Mouse (Mus musculus): ENCODE measurements around the gene Sppl3. TPM values are rescaled to one million over a fixed set of nuclear protein-coding genes. Genes with fewer than 3 reads are reported as not detected.

The Sppl3 gene
- polyA plus RNA-seq, 1 experiment from 2014 or later: 46.7 TPM

DNA sequence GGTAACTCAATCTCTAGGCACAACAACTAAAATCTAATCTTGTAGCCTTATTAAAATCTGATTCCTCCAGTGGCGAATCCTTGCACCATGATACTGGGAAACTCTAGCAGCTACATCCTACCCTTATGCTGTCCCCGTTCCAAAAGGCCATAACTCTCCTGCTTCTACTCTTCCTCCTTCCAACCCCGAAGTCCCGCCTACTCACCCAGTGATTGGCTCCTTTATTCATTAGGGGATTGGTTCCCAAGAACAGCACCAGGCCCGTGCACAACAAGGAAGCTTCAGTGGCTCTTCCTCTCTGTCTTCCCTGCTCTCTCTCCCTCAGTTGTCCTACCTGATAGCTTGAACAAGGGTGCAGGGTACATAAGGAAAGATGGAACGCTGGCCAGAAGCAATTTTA lies 39.8 kb downstream of the Sppl3 start:
- no peak overlapping the region for H3K27ac ChIP-seq
- no peak overlapping the region for H3K4me2 ChIP-seq (replicated peaks)
- no peak overlapping the region for H3K9ac ChIP-seq
- 85% methylated on average over 6 of the region's 6 CpGs for WGBS
- no peaks in the 10 kb centered on the region for H3K9me3 ChIP-seq
- no peaks in the 10 kb centered on the region for H3K27me3 ChIP-seq (replicated peaks)
- ATAC-seq (ENCODE audit: low FRiP score, low read depth): no peak
- H3K4me3 ChIP-seq: no peak overlapping the region
- H3K36me3 ChIP-seq: no peaks in the 10 kb centered on the region
- 0 out of 2 replicates have a peak, but pooled peaks cover 12% of the 10 kb centered on the region for H3K4me1 ChIP-seq

DNA sequence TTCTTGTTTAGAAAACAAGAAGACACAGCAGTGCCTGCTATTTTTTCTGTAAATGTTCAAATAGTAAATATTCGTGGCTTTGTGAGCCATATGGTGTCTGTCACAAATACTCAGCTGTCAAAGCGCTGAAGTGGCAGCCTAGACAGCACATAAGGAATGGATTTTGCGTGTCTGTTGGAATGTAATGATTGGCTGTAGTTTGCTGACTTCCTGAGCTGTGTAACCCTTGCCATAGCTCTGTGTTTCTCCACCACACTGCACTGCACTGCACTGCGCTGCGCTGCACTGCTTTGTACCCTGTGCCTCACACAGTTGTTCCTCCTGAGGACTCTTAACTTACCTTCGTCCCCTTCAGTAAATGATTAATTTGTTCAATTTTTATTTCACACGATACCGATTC lies 41.6 kb downstream of the Sppl3 start:
- Histone ChIP-seq H3K4me3 (no peak overlapping the region), H3K36me3 (no peaks in the 10 kb centered on the region), H3K9me3 (no peaks in the 10 kb centered on the region), H3K4me2 (replicated peaks) (no peak overlapping the region), H3K9ac (no peak overlapping the region), H3K27ac (no peak overlapping the region), H3K4me1 (0 out of 2 replicates have a peak, but pooled peaks cover 12% of the 10 kb centered on the region), H3K27me3 (replicated peaks) (no peaks in the 10 kb centered on the region)
- 83% methylated on average over 8 of the region's 8 CpGs for WGBS
- ATAC-seq (ENCODE audit: low FRiP score, low read depth): no peak

DNA sequence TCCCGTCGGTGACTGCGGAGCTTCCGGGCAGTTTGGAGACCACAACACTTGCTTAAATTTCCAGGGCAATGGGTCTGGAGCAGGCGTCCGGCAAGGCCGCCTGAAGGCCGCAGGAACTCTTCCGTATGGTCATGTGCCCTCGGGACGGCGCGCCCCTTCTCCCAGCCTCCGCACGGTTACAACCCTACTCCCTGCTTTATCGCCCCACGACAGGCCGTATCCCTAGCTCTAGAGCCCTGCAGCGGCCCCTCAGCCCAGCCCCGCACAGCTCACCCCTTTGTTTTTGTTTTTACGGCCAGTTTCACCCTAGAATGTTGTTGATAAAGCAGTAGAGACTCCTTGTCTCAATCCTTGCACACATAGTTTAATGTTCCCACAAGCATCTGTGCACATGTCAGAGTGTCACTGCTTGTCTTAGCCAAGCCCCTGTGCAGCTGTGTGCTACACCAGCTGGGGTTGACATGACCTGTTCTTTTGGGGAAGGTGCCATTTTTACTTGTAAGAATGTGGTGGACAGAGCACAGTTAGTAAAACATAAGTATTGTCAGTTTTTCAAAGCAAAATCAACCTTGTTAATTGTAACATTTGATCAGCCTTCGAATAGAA lies 43.0 kb downstream of the Sppl3 start:
- Histone ChIP-seq H3K9ac (no peak overlapping the region), H3K4me1 (0 out of 2 replicates have a peak, but pooled peaks cover 12% of the 10 kb centered on the region), H3K4me3 (no peak overlapping the region), H3K4me2 (replicated peaks) (no peak overlapping the region), H3K27ac (no peak overlapping the region), H3K9me3 (no peaks in the 10 kb centered on the region), H3K36me3 (no peaks in the 10 kb centered on the region), H3K27me3 (replicated peaks) (no peaks in the 10 kb centered on the region)
- no peak for ATAC-seq (ENCODE audit: low FRiP score, low read depth)
- WGBS: 59% methylated on average over 22 of the region's 22 CpGs

DNA sequence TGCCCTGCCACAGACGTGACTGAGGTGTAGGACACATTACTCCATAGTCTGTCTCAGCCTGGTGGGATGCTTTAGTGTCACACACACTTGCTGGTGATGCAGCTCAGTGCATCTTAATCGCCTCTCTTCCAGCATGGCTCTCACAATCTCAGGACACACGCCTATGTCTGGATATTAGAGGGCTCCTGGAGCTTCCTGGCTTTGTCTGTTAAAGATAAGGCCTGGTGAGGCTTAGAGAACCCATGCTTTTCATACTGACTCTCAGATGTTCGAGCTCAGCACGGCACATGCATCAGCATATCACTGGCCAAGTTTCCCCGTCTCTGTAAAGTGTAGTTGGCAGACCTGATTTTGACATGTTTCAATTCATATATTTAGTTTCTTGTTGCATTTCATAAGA lies 44.5 kb downstream of the Sppl3 start:
- Histone ChIP-seq H3K4me2 (replicated peaks) (no peak overlapping the region), H3K27me3 (replicated peaks) (no peaks in the 10 kb centered on the region), H3K4me3 (no peak overlapping the region), H3K27ac (no peak overlapping the region), H3K4me1 (0 out of 2 replicates have a peak, but pooled peaks cover 12% of the 10 kb centered on the region), H3K9me3 (no peaks in the 10 kb centered on the region), H3K36me3 (no peaks in the 10 kb centered on the region), H3K9ac (no peak overlapping the region)
- ATAC-seq (ENCODE audit: low FRiP score, low read depth): no peak
- WGBS: 86% methylated on average over 6 of the region's 6 CpGs

DNA sequence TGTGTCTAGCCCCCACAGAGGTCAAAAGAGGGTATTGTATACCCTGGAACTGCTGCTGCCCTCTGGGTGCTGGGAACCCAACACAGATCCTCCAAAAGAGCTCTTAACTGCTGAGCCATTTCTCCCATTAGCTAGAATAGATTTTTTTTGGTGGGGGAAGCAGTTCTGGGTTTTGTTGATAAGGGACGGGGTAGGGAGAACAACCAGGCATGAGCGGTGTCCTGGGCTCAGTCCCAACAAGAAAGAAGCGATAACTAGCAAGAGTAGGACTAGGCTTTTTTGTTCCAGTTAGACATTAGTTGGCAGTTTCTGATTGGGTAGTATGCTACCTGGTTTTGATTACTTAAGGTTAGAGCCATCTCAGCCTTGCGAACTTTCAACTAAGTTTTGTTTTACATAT lies 46.2 kb downstream of the Sppl3 start:
- no peak overlapping the region for H3K4me2 ChIP-seq (replicated peaks)
- no peak overlapping the region for H3K9ac ChIP-seq
- H3K27ac ChIP-seq: no peak overlapping the region
- no peak for ATAC-seq (ENCODE audit: low FRiP score, low read depth)
- no peak overlapping the region for H3K4me3 ChIP-seq
- WGBS: 96% methylated on average over 4 of the region's 4 CpGs
- peaks cover 6% of the 10 kb centered on the region; the same call in 1 of the 2 replicates for H3K36me3 ChIP-seq
- no peaks in the 10 kb centered on the region for H3K9me3 ChIP-seq
- H3K4me1 ChIP-seq: 0 out of 2 replicates have a peak, but pooled peaks cover 9% of the 10 kb centered on the region
- H3K27me3 ChIP-seq (replicated peaks): no peaks in the 10 kb centered on the region

DNA sequence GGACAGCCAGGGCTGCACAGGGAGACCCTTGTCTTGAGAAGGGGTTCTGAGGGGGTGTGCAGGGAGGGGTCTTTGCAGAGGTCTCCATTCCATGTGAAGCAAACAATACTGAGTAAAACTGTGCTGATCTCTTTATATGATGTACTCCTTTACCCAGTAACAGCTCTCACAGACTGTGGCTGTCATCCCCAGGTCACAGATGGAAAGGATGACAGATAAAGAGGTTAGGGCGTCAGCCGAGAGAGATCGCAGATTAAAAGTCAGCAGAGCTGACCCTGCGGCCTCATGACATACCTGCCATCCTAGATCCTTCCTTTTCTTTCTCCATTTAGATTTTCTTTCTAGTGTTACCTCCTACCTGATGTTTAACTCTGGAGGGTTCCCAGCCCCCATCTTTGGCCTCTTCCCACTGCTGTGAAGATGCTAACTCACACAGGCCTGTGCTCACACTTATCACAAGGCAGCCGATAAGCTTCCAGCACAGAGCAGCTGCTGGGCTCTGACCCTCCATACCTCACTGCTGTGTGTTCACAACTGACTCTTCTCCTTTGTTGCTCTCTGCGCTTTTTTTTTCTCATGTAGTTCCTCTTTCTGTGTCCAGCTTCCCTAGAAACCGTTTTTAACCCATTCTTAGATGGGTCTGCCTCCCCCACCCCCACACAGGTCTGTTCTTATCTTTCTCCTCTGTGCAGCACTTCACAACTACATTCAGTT lies 47.8 kb downstream of the Sppl3 start:
- 91% methylated on average over 7 of the region's 7 CpGs for WGBS
- Histone ChIP-seq H3K9ac (no peak overlapping the region), H3K36me3 (peaks cover 6% of the 10 kb centered on the region; the same call in 1 of the 2 replicates), H3K4me2 (replicated peaks) (no peak overlapping the region), H3K27me3 (replicated peaks) (no peaks in the 10 kb centered on the region), H3K9me3 (no peaks in the 10 kb centered on the region), H3K4me1 (0 out of 2 replicates have a peak, but pooled peaks cover 2% of the 10 kb centered on the region), H3K27ac (no peak overlapping the region), H3K4me3 (no peak overlapping the region)
- no peak for ATAC-seq (ENCODE audit: low FRiP score, low read depth)

DNA sequence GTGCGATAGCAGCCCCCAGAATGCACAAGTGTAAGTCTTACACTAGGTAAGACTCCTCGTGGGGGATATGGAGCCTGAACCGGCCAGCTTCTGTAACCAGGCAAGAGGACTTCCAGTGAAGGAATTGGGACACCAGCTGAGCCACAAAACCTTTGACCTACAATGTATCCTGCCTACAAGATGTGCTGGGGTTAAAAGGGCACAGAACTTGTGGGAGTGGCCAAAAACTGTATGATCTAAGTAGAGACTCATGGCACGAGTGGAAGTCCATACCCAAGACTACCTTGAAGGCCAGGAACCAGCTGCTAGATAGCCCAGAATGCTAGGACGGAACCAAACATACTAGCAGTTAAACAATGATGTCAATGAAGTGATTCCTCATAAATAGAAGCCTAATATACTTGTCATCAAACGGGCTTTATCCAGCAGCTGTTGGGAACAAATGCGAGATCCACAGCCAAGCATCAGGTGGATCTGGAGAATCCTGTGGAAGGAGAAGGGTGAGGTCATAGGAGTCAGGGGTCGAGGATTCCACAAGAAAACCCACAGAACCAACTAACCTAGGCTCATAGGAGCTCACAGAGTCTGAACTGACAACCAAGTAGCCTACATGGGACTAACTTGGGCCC lies 49.2 kb downstream of the Sppl3 start:
- no peaks in the 10 kb centered on the region for H3K27me3 ChIP-seq (replicated peaks)
- no peak for ATAC-seq (ENCODE audit: low FRiP score, low read depth)
- H3K27ac ChIP-seq: no peak overlapping the region
- H3K9ac ChIP-seq: no peak overlapping the region
- H3K4me3 ChIP-seq: no peak overlapping the region
- H3K4me2 ChIP-seq (replicated peaks): no peak overlapping the region
- WGBS: 89% methylated on average over 8 of the region's 8 CpGs
- no peaks in the 10 kb centered on the region for H3K4me1 ChIP-seq
- no peaks in the 10 kb centered on the region for H3K9me3 ChIP-seq
- H3K36me3 ChIP-seq: peaks cover 10% of the 10 kb centered on the region; the same call in 1 of the 2 replicates

DNA sequence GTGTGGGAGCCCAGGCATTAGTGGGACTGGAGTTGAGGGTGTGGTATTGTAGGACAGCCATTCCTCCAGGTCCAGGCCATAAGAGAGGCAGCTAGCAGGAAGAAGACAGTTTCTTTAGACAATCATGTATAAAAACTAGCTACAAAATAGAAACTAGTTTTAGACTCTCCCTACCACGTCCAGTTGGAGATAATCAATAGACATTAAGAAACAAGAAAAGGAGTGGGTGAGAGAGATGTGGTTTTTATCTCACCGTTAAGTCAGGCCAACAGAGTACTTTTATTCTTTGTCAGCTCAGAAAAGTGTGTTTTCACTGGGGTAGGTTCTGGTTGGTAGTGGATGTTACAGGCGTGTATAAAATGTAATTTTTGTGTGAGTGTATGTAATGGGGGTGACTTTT lies 50.0 kb downstream of the Sppl3 start:
- peaks cover 10% of the 10 kb centered on the region; the same call in 1 of the 2 replicates for H3K36me3 ChIP-seq
- no peak overlapping the region for H3K9ac ChIP-seq
- no peaks in the 10 kb centered on the region for H3K9me3 ChIP-seq
- H3K27ac ChIP-seq: no peak overlapping the region
- no peaks in the 10 kb centered on the region for H3K27me3 ChIP-seq (replicated peaks)
- no peak overlapping the region for H3K4me2 ChIP-seq (replicated peaks)
- no peaks in the 10 kb centered on the region for H3K4me1 ChIP-seq
- no peak overlapping the region for H3K4me3 ChIP-seq
- WGBS: 93% methylated on average over 3 of the region's 3 CpGs
- no peak for ATAC-seq (ENCODE audit: low FRiP score, low read depth)

DNA sequence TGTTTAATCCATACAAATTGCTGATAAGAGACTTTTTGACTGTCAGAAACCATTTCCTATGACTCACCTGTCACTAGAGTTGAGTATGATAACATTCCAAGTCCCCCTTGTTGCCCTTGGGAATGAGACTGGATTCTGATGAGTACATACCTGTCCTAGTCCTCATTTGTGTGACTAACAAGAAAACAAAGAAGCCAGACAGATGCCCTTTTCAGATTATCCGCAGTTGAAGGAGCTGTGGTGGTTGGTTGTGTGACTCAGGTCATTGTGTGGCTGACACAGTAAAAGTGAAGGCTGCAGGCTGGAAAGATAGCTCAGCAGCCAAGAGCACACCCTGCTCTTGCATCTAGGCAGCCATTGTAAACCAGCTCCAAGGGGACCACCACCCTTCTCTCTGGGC lies 51.6 kb downstream of the Sppl3 start:
- Histone ChIP-seq H3K9ac (no peak overlapping the region), H3K27me3 (replicated peaks) (no peaks in the 10 kb centered on the region), H3K27ac (no peak overlapping the region), H3K9me3 (no peaks in the 10 kb centered on the region), H3K4me2 (replicated peaks) (no peak overlapping the region), H3K4me3 (no peak overlapping the region), H3K36me3 (peaks cover 10% of the 10 kb centered on the region; the same call in 1 of the 2 replicates), H3K4me1 (no peaks in the 10 kb centered on the region)
- WGBS: 68% methylated on average over 1 of the region's 1 CpGs
- no peak for ATAC-seq (ENCODE audit: low FRiP score, low read depth)

DNA sequence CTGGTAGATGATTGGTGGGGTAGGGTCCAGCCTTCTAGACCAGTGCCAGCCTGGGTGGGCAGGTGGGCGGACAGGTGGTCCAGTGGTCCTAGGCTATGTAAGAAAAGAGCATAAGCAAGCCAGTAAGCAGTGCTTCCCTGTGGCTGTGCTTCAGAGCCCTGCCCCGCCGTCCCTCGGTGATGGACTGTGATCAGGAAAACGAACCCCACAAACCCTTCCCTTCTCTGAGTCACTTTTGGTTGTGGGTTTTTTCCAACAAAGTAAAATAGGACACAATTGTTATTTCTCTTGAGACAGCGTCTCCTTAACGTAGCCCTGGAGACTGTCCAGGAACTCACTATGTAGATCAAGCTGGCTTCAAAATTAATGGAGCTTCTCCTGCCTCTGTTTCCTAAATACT lies 52.5 kb downstream of the Sppl3 start:
- H3K36me3 ChIP-seq: peaks cover 10% of the 10 kb centered on the region; the same call in 1 of the 2 replicates
- no peaks in the 10 kb centered on the region for H3K9me3 ChIP-seq
- no peak for ATAC-seq (ENCODE audit: low FRiP score, low read depth)
- H3K27me3 ChIP-seq (replicated peaks): no peaks in the 10 kb centered on the region
- no peak overlapping the region for H3K9ac ChIP-seq
- H3K27ac ChIP-seq: no peak overlapping the region
- 90% methylated on average over 7 of the region's 7 CpGs for WGBS
- no peak overlapping the region for H3K4me2 ChIP-seq (replicated peaks)
- H3K4me3 ChIP-seq: no peak overlapping the region
- H3K4me1 ChIP-seq: no peaks in the 10 kb centered on the region

DNA sequence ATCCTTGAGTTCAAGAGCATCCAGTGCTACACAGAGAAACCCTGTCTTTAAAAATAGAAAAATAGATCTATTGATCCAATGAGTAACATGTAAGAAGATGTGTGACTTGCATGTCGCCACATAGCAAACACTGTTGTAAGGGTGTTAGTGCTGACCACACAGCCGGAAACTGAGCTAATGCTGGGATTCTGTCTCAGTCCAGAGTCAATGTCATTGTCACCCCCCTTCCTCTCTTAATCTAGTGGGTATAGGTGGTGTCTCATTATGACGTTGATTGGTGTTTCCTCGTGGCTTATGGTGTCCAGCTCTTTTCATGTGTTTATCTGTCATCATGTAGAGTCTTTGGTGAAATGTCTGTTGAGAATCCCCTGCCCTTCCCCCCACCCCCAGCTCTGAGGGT lies 55.3 kb downstream of the Sppl3 start:
- Histone ChIP-seq H3K36me3 (peaks cover 10% of the 10 kb centered on the region; the same call in 1 of the 2 replicates), H3K9ac (no peak overlapping the region), H3K27ac (no peak overlapping the region), H3K9me3 (no peaks in the 10 kb centered on the region), H3K4me2 (replicated peaks) (no peak overlapping the region), H3K4me3 (no peak overlapping the region), H3K4me1 (no peaks in the 10 kb centered on the region), H3K27me3 (replicated peaks) (no peaks in the 10 kb centered on the region)
- WGBS: 77% methylated on average over 4 of the region's 4 CpGs
- no peak for ATAC-seq (ENCODE audit: low FRiP score, low read depth)

DNA sequence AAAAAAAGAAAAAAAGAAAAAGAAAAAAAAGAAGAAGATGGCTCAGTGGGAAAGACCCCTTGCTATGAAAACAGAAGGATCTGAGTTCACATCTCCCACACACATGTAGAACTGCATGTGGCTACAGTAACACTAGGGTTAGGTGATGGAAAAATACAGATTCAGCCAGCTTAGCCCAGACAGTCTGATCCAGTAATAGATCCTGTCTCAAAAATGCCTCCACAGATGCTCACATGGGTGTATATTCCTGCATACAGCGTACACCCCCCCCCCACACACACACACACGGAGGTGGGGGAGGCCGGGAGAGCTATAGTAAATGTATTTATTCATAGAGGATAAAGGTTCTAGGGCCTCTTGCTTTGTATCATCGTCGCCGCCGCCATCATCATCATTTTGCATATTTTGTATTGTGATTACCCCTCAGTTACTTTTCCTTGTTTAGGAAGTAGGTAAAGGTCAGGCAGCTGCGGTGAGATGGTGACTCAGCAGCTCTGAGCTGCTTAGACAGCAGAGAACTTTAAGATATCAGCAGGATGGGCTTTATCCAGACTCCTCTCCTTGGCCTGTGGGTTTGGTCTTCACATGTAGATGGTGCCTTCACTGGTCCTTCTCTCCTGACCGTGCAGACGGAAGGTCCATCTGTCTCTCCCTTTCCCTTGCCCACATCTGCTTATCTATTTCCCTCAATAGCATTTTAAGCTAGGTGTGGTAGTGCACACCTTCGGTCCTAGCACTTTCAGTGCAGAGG lies 57.9 kb downstream of the Sppl3 start:
- ATAC-seq (ENCODE audit: low FRiP score, low read depth): no peak
- Histone ChIP-seq H3K4me2 (replicated peaks) (no peak overlapping the region), H3K27me3 (replicated peaks) (no peaks in the 10 kb centered on the region), H3K4me3 (no peak overlapping the region), H3K36me3 (0 out of 2 replicates have a peak, but pooled peaks cover 4% of the 10 kb centered on the region), H3K4me1 (0 out of 2 replicates have a peak, but pooled peaks cover 5% of the 10 kb centered on the region), H3K27ac (no peak overlapping the region), H3K9ac (no peak overlapping the region), H3K9me3 (no peaks in the 10 kb centered on the region)
- WGBS: 96% methylated on average over 11 of the region's 11 CpGs
